Mouse (Mus musculus) left cerebral cortex, postnatal 25 days (tissue): Measurements from ENCODE around the gene Slc38a5. TPM values are rescaled to one million over a fixed set of nuclear protein-coding genes. Genes with fewer than 3 reads are reported as not detected.
"Not testable (repeated sequence)": the region's sequence is repeated elsewhere in the genome, so short reads cannot be mapped to it uniquely, and the experiment has no call there.

Experiments
- DNase-seq, 2 experiments: peaks; one replicate each; pipeline ENCODE4 v3.0.0; 2022; ENCODE audit warnings: low spot score in 2 of 2, mixed read lengths in 1 of 2
- intact Hi-C: fragments of 180-260 bp; cut with DNase I; formaldehyde crosslinking; loops from one replicate; pipeline ENCODE4 v1.15.1; 2025
- total RNA-seq, 2 experiments: library from RNA; stranded (reverse); gene quantifications; 2 replicates each; pipeline ENCODE4 v1.2.3; 2021

The Slc38a5 gene
- total RNA-seq, 2 experiments from 2014 or later = 7.3 to 9.0 TPM

- intact Hi-C loops = no loop called here
These were observed 3.1 kb downstream of the Slc38a5 start for GRCm38 (mm10) chrX:8274056-8274455.

GRCm38 (mm10) chrX:8288621-8289020, 17.7 kb downstream of the Slc38a5 start:
- intact Hi-C loops = no loop called here
- no peak for DNase-seq

More at GRCm38 (mm10) chrX:8274056-8274455, 3.1 kb downstream of the Slc38a5 start:
- no peak for DNase-seq

GRCm38 (mm10) chrX:8309302-8309701, 38.4 kb downstream of the Slc38a5 start:
- intact Hi-C loops = no loop called here

GRCm38 (mm10) chrX:8314905-8315304, 44.0 kb downstream of the Slc38a5 start:
- intact Hi-C loops = not testable (repeated sequence)
- DNase-seq = peak in 1 of 2 experiments; percentile 1

More at GRCm38 (mm10) chrX:8309302-8309701, 38.4 kb downstream of the Slc38a5 start:
- DNase-seq = no peak

GRCm38 (mm10) chrX:8327124-8327523, 56.2 kb downstream of the Slc38a5 start, which contains the start of gene Ssxb10:
TSS of gene Ssxb10 (plus strand) at chrX:8327424.
- intact Hi-C loops = no loop called here
- no peak for DNase-seq

Other genes starting within 250 kb of the Slc38a5 start
- 10 to 100 TPM; 22.3 to 26.5 TPM for gene Suv39h1, start 196.4 kb upstream of the Slc38a5 start, total RNA-seq
- 1 to 10 TPM; 1.1 to 1.5 TPM for gene Was, start 180.6 kb upstream of the Slc38a5 start, total RNA-seq
- gene Wdr13, start 138.2 kb upstream of the Slc38a5 start, total RNA-seq = 100 to 1,000 TPM; 189 to 222 TPM
- gene Rbm3, start 125.3 kb upstream of the Slc38a5 start, total RNA-seq = 100 to 1,000 TPM in 1 of 2 experiments, 10 to 100 TPM in 1; 97.4 to 123 TPM
- gene Tbc1d25, start 95.0 kb upstream of the Slc38a5 start, total RNA-seq = 10 to 100 TPM; 15.8 to 16.6 TPM
- gene Ebp, start 77.6 kb upstream of the Slc38a5 start, total RNA-seq = 10 to 100 TPM; 35.6 to 41.4 TPM
- 10 to 100 TPM; 74.0 to 75.2 TPM for gene Porcn, start 64.6 kb upstream of the Slc38a5 start, total RNA-seq
- 10 to 100 TPM; 20.2 to 25.9 TPM for gene Ftsj1, start 18.7 kb upstream of the Slc38a5 start, total RNA-seq
- not detected for gene Ssxb10, start 56.3 kb downstream of the Slc38a5 start, total RNA-seq
- not detected for gene Ssxb9, start 95.8 kb downstream of the Slc38a5 start, total RNA-seq
- not detected for gene Ssxb1, start 142.2 kb downstream of the Slc38a5 start, total RNA-seq
- not detected for gene Ssxb2, start 190.6 kb downstream of the Slc38a5 start, total RNA-seq